Comparison of ENCODE assay signal across 20 mouse cellular contexts in genomic region chr6:134870209-134870742, GRCm38 (mm10). TPM values are rescaled to one million over a fixed set of nuclear protein-coding genes. Genes with fewer than 3 reads are reported as not detected.
DNase-seq lines count a peak whose midpoint lies in the region; ATAC-seq and TF ChIP-seq lines count a peak whose summit lies in the region.
"Had no signal": no experiment of that assay in that cellular context is flagged by ENCODE, and none has a peak within 500 bp of the region (broad histone marks: within the 10 kb centered on the region; RNA-seq: fewer than 3 reads in every experiment).

No protein-coding gene starts in this region.

- peak overlapping the region; percentile 63 for H3K27ac ChIP-seq in liver, embryonic 14.5 days
- H3K27ac ChIP-seq: forebrain, embryonic 13.5 days; heart, embryonic 10.5 days; layer of hippocampus, adult 2 months; midbrain, embryonic 15.5 days had no signal

- WGBS in liver, embryonic 14.5 days (ENCODE audit: insufficient replicate concordance) = 47% methylated on average over 12 of the region's 12 CpGs

- 0 out of 2 replicates have a peak overlapping the region, but pooled peaks have one; percentile 21 for H3K9ac ChIP-seq in liver, embryonic 14.5 days (replicated peaks)
- H3K9ac ChIP-seq: forebrain, embryonic 13.5 days; midbrain, embryonic 15.5 days had no signal

- no peaks in the 10 kb centered on the region for H3K36me3 ChIP-seq in liver, embryonic 14.5 days (replicated peaks; ENCODE audit: control insufficient read depth, insufficient read depth, low read depth)

- no peaks in the 10 kb centered on the region for H3K27me3 ChIP-seq in liver, embryonic 14.5 days (ENCODE audit: control insufficient read depth, insufficient read depth, low read length)
- H3K27me3 ChIP-seq: forebrain, embryonic 13.5 days; midbrain, embryonic 15.5 days had no signal

- peak; percentile 63 for ATAC-seq in frontal cortex, adult (ENCODE audit: low TSS enrichment)
- peak; percentile 56 for ATAC-seq in erythroblast, adult 5-6 weeks (replicated peaks; ENCODE audit: low FRiP score, poor library complexity, severe bottlenecking)
- peak; percentile 77 for ATAC-seq in liver, embryonic 14.5 days (ENCODE audit: insufficient read depth)
- ATAC-seq in megakaryocyte-erythroid progenitor cell, adult 5-6 weeks (replicated peaks; ENCODE audit: low FRiP score, low TSS enrichment, poor library complexity, severe bottlenecking) = peak; percentile 76
- ATAC-seq: forebrain, embryonic 13.5 days; midbrain, embryonic 15.5 days had no signal

- no peak for DNase-seq in frontal cortex, postnatal 14 days (ENCODE audit: low spot score in 2 of 2)
- DNase-seq in liver, embryonic 14.5 days (ENCODE audit: low read depth in 3 of 3, low spot score in 3 of 3) = peak in 2 of 3 experiments; percentile 17 to 27
- no peak for DNase-seq in heart, postnatal 36 days
- no peak for DNase-seq in right cerebral cortex, postnatal 14 days
- DNase-seq: adrenal gland, postnatal 25 days; cerebellum, adult 9-11 months; gastrocnemius, postnatal 10 days; lung, adult 18-20 months; lung, postnatal 10 days; right cerebral cortex, postnatal 4 days; thymus, postnatal 25 days had no signal

- peaks cover 10 to 16% of the 10 kb centered on the region in 2 experiments for H3K4me1 ChIP-seq in liver, embryonic 14.5 days (replicated peaks; ENCODE audit: control insufficient read depth in 2 of 2, insufficient read depth in 2 of 2, low read length in 1 of 2)
- H3K4me1 ChIP-seq: forebrain, embryonic 13.5 days; heart, embryonic 10.5 days; midbrain, embryonic 15.5 days had no signal

- no peak for TF ChIP-seq EP300 in liver, embryonic 14.5 days (IDR thresholded peaks at IDR 0.05; ENCODE audit: low read depth)

- peak; percentile 62 for TF ChIP-seq CTCF in liver, embryonic 14.5 days (IDR thresholded peaks at IDR 0.05; ENCODE audit: low read depth)

- peak overlapping the region; percentile 31 for H3K4me2 ChIP-seq in liver, embryonic 14.5 days (ENCODE audit: low read depth)
- H3K4me2 ChIP-seq: forebrain, embryonic 13.5 days; midbrain, embryonic 15.5 days had no signal

- H3K4me3 ChIP-seq in liver, embryonic 14.5 days (ENCODE audit: insufficient read depth in 1 of 2, low read depth in 2 of 2, low read length in 2 of 2) = no peak overlapping the region
- H3K4me3 ChIP-seq: forebrain, embryonic 13.5 days; heart, embryonic 10.5 days; layer of hippocampus, adult 2 months; megakaryocyte, embryonic 14.5 days; midbrain, embryonic 15.5 days; myocyte had no signal

- no peaks in the 10 kb centered on the region for H3K9me3 ChIP-seq in liver, embryonic 14.5 days (ENCODE audit: control insufficient read depth, low read length)
- H3K9me3 ChIP-seq: forebrain, embryonic 13.5 days; heart, embryonic 10.5 days; megakaryocyte, embryonic 14.5 days; midbrain, embryonic 15.5 days had no signal

- intact Hi-C loops in heart, postnatal 36 days (cut with DNase I) = no loop called here

RNA-seq across cellular contexts. Expression of gene Gpr19, which starts 28.1 kb away (rescaled TPM):
- total RNA-seq in erythroblast, adult 5-6 weeks (2015; ENCODE audit: low replicate concordance) = 2.7 and 5.0 TPM in 2 replicates
- 2.1 and 8.3 TPM in 2 replicates for total RNA-seq in erythroblast, adult 5-6 weeks (2017; ENCODE audit: low replicate concordance)
- polyA plus RNA-seq in liver, embryonic 14.5 days (2012; rRNA removed) = 4.4 and 4.7 TPM in 2 replicates
- polyA plus RNA-seq in liver, embryonic 14.5 days (2014; fragmentation: Nextera tagmentation; extraction: Ambion mirVana) = 4.4 and 4.9 TPM in 2 replicates
- 6.5 and 6.9 TPM in 2 replicates for total RNA-seq in megakaryocyte-erythroid progenitor cell, adult 5-6 weeks (2014; fragmentation: Nextera tagmentation)
- 4.5 and 7.0 TPM in 2 replicates for total RNA-seq in megakaryocyte-erythroid progenitor cell, adult 5-6 weeks (2017)
- total RNA-seq in heart, postnatal 36 days (2021) = 1 to 10 TPM; 4.4 to 5.2 TPM

RNA-seq across cellular contexts. Expression of gene Crebl2, which starts 40.3 kb away (rescaled TPM):
- total RNA-seq in erythroblast, adult 5-6 weeks (2015; ENCODE audit: low replicate concordance) = 23.0 and 23.2 TPM in 2 replicates
- total RNA-seq in erythroblast, adult 5-6 weeks (2017; ENCODE audit: low replicate concordance) = 26.0 and 49.9 TPM in 2 replicates
- polyA plus RNA-seq in liver, embryonic 14.5 days (2012; rRNA removed) = 2.3 and 2.9 TPM in 2 replicates
- 1.1 and 1.6 TPM in 2 replicates for polyA plus RNA-seq in liver, embryonic 14.5 days (2014; fragmentation: Nextera tagmentation; extraction: Ambion mirVana)
- total RNA-seq in megakaryocyte-erythroid progenitor cell, adult 5-6 weeks (2014; fragmentation: Nextera tagmentation) = 6.2 and 11.7 TPM in 2 replicates
- 10.4 and 12.9 TPM in 2 replicates for total RNA-seq in megakaryocyte-erythroid progenitor cell, adult 5-6 weeks (2017)
- total RNA-seq in heart, postnatal 36 days (2021) = 10 to 100 TPM; 13.0 to 14.1 TPM

RNA-seq across cellular contexts. Expression of gene Cdkn1b, which starts 49.9 kb away (rescaled TPM):
- 256 and 258 TPM in 2 replicates for total RNA-seq in erythroblast, adult 5-6 weeks (2015; ENCODE audit: low replicate concordance)
- total RNA-seq in erythroblast, adult 5-6 weeks (2017; ENCODE audit: low replicate concordance) = 354 and 386 TPM in 2 replicates
- polyA plus RNA-seq in liver, embryonic 14.5 days (2012; rRNA removed) = 8.4 and 12.2 TPM in 2 replicates
- 11.7 and 12.6 TPM in 2 replicates for polyA plus RNA-seq in liver, embryonic 14.5 days (2014; fragmentation: Nextera tagmentation; extraction: Ambion mirVana)
- total RNA-seq in megakaryocyte-erythroid progenitor cell, adult 5-6 weeks (2014; fragmentation: Nextera tagmentation) = 17.2 and 22.1 TPM in 2 replicates
- 34.9 and 49.3 TPM in 2 replicates for total RNA-seq in megakaryocyte-erythroid progenitor cell, adult 5-6 weeks (2017)
- total RNA-seq in heart, postnatal 36 days (2021) = 10 to 100 TPM; 50.9 to 53.6 TPM

Comparison
In these comparisons a context has a peak if more than half of its experiments do, and no peak if none do; other contexts are left out.
1. DNase-seq: peak in liver, embryonic 14.5 days (2 of 3); none in frontal cortex, postnatal 14 days (0 of 2), heart, postnatal 36 days (0 of 2) and right cerebral cortex, postnatal 14 days (single experiment).
2. RNA of gene Cdkn1b, which starts 49.9 kb away (total RNA-seq): 256 to 386 TPM in erythroblast, adult 5-6 weeks; 50.9 to 53.6 TPM in heart, postnatal 36 days and 17.2 to 49.3 TPM in megakaryocyte-erythroid progenitor cell, adult 5-6 weeks; every median in the first group is over 4 times any median in the second.
3. Peak in every context shown above with its lines, with median percentiles within 50 percentile points of each other: ATAC-seq.